Mouse (Mus musculus) right cerebral cortex, postnatal 25 days (tissue): ENCODE data around the gene Cd53.

Source experiments
- DNase-seq: peaks from one replicate; pipeline ENCODE4 v3.0.0; 2022

Gene Cd53

GRCm38 (mm10) chr3:106789930-106790329 lies at the start of gene Cd53:
Gene Cd53 (minus strand): TSS chr3:106790149.
- DNase-seq: no peak

- no peak for DNase-seq
Observed at GRCm38 (mm10) chr3:106832107-106832506, 42.2 kb upstream of the Cd53 start.

DNA sequence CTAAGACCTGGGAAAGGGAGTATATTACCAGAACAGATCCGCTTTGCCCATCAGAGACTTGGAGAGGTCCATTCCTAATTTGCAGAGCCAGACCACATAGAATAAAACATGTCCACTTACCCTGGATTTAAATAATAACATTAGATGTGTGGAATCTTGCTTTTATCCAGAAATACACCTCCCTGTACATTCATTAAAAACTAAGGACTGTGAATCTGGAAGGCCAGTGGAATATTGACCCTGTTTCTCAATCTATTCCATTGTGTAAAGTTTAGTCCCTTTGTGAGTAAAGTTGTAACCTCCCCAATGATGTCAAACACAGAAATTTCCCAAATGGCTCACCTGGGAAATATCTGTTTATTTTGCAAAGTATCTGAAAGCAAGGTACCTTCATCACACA lies 36.2 kb upstream of the Cd53 start, which contains the start of gene Olfr266:
Gene Olfr266 (minus strand): TSS at position 101 of the 400 bp plus-strand sequence.
- no peak for DNase-seq

- no peak for DNase-seq
Observed at GRCm38 (mm10) chr3:106817676-106818075, 27.7 kb upstream of the Cd53 start.

DNA sequence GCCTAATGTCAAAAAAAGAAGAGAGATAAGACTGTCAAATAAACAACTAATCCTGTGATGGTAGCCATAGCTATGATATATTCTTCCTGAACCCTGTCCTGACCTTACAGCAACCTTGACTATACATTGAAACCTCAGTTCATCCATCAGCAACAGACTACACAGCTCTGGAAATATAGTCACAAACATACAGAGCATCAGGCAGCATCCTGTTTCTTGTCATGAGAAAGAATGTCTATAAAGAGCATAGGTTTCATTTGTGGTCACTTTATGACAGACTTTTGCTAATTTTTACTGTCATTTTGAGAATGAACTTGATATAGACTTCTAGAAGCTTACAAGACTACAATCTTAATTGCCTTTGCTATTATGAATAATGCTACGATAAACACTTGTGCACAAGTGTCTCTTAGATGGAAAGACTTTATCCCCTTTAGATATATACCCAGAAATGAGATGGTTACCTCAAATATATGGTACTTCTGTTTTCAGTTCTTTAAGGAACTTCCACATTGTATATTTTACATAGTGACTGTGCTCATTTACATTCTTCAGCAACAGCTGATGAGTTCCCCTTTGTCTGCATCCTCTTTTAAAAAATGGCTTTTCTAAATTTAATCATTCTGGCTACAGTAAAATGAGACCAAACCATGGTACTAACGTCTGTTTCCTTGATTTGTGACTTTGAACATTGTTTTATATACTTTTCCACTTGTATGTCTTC lies 19.2 kb upstream of the Cd53 start:
- no peak for DNase-seq

DNA sequence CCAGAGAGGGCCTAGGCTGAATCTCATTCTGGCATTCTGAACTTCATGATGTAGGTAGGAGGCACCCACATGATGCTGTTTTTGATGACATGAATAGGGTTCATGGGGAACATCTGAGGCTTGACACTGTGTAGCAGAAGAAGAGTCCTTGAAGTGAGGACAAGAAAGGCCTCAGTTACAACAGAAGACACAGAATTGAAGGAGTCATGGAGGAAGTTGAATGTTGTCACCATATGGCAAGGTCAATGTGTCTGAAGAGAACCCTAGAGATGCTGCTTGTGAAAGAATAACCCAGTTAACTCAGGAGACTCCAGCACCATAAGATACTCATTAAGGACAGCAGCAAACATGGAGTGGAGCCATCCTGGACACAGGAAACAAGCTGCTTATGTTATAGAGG lies 8.1 kb upstream of the Cd53 start:
- no peak for DNase-seq

DNA sequence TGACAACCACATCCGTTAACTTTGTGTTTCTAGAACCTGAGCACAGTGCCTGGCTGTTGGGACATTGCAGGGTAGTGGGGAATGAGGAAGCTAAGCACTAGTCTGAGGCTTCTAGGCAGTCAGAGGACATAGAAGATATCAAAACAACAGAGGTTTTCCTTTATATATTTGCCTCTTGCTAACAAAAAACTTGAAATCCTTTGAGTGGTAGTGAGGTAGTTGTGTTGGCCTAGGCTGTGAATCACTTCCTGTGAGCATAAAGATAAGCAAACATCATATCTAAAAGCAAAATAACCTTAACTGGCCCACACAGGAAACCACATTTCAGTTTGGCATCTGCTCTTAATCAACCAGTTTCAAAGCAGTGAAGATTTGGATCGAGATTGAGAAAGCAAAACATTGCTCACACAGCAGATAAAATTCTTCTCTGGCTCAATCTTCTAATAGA lies 1.5 kb downstream of the Cd53 start:
- no peak for DNase-seq

GRCm38 (mm10) chr3:106787972-106788371 lies 2.0 kb downstream of the Cd53 start:
- no peak for DNase-seq

DNA sequence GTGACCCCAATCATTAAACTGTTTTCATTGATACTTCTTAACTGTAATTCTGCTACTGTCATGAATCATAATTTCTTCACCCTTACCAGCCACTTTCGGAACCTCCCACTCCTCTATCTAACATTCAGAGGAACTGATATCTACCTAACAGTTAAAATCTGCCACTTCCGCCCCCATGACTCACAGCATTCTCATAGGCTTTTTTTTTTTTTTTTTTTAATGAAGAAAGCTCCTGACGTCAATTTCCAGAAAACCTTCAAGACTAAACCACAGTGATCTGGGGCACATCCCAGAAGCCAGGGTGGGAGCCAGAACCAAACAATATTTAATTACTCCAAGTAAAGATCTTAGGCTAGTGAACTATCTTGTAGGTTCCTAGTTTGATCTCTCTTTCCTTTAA lies 4.8 kb downstream of the Cd53 start:
- DNase-seq: no peak

DNA sequence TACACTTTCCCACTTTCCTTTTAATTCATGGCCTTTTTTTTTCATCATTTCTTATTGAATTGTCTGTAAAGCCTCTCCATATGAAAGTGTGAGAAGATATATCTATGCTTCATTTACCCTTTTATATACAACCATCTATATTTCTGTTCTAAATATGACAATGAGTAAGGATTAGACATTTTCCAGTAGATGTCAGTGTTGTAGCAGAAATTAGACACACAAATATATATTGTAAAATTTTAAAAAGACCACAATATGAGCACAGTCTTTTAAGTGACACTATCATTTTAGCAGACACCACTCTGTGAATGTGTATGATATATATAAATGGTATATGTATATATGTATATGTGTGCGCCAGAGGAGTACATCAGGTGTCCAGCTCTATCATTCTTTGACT lies 18.1 kb downstream of the Cd53 start:
- no peak for DNase-seq

- DNase-seq: no peak
Observed at GRCm38 (mm10) chr3:106755898-106756297, 34.1 kb downstream of the Cd53 start.

DNA sequence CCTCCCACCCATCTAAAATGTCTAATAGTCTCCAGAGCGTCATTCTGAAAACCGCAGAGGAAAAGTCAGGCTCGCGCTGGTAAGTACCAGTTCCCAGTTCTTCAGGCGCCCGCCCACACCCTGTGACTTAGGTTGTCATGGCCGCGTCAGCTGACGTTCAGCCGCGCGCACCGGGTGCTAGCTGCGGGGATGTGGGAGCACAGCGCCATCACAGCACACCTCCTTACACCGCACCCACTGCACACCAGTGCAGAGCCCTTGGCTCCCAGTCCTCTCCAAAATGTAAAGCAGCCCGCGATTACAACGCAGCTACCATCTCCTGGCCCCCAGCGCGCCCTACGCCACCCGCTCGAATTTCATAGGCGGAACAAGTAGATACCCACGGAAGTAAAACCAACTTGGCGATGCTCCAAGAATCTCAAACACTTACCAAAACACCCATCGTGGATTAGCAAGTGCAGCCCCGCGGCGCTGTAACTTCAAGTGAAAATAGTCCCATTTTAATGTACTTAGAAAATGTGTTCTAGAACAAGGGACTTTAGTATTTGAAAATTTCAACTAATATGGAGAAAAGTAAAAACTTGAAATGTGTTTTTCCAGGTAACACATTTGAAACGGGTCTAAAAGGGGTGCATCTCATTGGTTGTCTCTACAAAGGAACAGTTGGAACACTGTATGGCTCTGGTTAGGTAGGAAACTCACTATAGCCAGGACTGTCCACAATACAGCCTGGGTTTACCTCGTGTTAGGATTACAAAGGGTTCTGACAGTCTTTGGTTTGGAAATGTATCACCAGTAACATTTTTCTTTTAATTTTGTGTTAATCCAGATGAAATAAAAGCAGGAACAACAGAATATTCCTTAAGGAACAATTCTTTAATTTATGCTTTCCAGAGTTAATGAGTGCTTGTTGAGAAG lies 67.7 kb downstream of the Cd53 start:
- peak; percentile 89 for DNase-seq

DNA sequence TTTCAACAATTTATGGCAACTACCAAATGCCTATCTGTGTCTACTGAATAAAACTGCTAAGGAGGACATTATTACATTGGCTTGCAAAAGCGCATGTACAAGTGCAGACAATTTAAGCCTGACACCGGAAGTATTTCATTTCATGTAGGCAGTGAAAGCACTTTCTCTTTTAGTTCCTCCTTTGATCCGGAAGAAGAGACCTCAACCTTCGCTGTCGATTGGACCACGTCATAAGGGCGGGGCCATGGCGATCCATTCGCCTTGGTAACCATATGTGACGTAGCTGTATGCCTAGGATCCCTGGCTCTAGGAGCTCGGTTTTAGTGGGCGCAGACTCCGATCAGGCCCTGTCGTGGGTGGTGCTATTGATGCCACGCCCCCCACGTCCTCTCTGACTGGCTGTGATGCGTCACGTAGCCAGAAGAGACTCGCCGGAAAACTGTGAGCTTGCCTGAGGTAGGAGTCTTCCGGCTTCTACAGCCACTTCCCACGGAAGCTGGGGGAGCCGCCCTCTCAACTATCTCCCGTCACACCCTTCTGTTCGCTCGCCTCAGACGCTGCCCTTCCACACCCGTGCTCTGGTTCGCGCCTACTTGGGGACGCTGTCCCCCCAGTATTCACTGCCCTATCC lies 68.4 kb downstream of the Cd53 start:
- DNase-seq: peak; percentile 93
